Mouse (Mus musculus) urinary bladder, postnatal 10 days (tissue): ENCODE measurements around the gene Znrf1.
"Not testable (repeated sequence)": the region's sequence is repeated elsewhere in the genome, so short reads cannot be mapped to it uniquely, and the experiment has no call there.

Experiments used
- DNase-seq: peaks from one replicate; pipeline ENCODE4 v3.0.0; 2022; ENCODE audit warnings: low spot score

Znrf1 gene

DNA sequence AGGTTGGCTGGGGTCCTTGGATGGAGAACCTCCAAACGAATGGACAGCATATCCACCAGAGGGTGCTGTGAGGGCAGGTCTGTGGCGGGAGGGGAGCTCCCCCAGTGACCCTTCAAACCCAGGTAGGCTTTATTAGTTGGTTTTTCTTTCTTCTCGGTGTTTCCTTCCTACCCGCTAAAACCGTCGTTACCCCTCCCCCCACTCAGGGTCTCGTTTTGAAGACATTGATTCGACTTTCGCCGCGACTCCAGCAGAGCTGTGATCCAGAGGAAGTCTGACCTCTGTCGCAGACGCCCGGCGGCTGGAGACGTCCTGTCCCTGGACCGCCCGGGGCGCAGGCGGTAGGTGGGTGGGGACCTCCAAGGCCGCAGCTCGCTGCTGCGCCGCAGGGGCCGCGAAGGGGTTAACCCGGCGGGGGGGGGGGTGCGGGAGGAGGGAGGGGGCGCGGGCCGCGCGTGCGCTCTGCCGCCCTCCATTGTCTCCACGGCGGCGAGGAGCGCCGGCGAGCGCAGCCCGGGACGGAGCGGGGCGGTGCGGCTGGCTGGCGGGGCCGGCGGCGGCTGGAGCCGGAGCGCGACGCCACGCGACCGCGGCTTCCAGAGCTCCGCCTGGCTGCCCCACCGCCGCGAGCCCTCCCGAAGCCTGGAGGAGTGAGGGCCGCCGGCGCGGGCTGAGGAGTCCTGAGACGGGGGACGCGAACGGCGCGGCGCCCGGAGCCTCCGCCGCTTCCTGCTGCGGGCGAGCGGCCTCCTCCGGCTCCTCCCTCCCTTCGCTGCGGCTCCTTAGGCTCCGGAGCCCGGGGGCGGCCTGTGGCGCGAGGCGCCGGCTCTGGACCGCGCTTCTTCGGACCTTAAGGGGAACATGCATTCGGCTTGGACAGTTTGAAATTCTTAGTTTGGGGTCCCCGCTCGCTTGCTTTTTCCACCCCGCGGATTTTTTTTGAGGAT, at the start of gene Znrf1:
Znrf1 (plus strand) TSS at position 67 of the 947 bp plus-strand sequence.
- DNase-seq = peak; percentile 23

DNA sequence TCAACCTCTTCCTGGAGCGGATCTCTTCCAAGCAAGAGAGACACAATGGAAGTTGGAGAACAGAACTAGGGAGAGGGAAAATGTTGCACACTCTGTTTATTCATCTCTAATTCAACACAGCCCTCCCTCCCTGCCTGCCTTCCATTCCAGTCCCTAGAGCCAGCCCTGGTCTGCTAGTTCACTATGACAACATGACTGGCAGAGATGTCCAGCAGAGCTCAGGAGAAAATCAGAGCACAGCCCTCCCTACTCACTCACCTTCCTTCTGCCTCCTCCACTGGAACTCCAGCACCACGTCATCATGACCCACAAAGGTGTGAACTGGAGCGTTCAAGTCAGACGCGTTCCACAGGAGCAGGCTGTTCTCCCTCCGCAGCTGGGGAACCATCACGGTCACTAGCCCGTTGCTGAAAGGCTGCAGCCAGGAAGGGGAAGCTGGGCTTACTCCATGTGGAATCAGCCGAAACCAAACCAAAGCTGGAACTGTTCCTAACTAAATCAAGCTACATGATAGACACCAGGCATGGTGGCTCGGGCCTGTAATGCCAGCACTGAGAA, 45.8 kb upstream of the Znrf1 start:
- no peak for DNase-seq

DNA sequence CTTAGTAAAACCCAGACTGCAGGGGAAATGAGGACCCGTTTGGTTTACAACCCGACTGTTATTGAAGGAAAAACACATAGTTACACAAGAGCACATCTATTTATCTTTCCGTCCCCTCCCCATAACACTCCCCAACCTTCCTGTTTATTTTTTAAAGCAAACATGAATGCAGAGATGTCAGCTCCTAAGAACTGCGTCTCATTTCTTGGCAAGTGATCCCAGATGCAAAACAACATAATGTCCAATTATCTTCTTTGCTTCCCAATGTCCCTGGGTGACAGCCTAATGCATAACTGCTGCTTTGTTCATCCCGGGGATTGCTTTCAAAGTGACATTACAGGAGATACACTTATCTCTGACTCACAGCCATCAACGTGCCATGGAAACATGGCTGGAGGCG, 44.7 kb upstream of the Znrf1 start:
- no peak for DNase-seq

DNA sequence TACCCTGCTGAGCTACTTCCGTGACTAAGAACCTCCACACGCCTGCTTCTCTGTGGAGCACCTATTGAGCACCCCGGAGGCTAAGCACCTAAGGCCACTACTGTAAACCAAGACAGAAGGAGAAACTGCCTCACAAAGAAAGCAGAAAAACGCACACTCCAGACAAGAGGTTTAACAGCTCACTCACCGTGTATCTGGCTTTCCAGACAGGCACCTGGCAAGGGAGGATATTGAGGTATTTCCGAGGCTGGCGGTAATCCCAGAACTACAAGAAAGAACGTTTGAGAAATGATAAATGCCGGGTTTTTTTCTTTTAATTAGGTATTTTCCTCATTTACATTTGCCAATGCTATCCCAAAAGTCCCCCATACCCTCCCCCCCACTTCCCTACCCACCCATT, 43.4 kb upstream of the Znrf1 start:
- no peak for DNase-seq

DNA sequence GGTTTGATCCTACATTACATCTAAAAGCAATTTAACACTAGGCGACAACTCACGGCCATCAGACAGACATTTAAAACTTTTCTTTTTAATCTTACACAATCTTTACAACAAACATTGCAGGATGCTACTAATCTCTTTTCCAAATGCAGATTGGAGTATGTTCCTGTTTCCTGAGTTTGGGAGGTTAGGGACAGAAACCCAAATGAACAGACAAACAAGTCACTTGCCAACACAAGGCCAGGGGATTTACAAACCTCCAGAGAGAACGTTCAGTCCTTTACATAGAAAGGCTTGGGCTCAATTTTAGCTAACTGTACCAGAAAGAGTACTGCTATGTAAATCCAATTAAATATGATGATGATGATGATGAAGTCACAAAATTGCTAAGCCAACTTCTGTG, 42.7 kb upstream of the Znrf1 start:
- DNase-seq = no peak

DNA sequence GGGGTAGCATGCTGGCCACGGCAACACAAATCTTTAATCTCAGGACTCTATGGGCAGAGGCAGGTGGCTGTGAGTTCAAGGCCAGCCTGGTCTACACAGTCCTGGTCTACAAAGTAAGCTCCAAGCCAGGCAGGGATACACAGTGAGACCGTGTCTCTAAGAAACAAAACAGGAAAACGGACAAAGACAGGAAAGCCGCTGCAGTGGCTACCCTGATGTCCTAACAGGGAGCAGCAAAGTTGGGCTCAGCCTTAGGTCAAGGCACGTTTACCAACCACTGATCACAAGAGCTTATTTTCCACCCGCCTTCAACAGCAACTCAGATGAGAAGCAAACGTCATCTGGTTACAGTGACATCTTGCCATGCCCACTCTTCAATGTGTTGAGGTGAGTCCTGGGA, 39.6 kb upstream of the Znrf1 start:
- DNase-seq = no peak

DNA sequence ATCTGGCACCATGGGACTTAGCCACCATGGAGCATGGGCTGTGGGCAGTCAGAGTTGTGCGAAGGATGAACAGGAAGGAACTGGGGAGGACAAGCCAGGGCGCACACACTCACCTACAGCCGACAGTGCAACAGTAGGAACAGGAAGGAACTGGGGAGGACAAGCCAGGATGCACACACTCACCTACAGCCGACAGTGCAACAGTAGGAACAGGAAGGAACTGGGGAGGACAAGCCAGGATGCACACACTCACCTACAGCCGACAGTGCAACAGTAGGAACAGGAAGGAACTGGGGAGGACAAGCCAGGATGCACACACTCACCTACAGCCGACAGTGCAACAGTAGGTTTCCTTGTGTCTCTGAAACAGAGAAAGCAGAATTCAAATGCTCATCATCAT, 37.6 kb upstream of the Znrf1 start:
- DNase-seq = not testable (repeated sequence)

DNA sequence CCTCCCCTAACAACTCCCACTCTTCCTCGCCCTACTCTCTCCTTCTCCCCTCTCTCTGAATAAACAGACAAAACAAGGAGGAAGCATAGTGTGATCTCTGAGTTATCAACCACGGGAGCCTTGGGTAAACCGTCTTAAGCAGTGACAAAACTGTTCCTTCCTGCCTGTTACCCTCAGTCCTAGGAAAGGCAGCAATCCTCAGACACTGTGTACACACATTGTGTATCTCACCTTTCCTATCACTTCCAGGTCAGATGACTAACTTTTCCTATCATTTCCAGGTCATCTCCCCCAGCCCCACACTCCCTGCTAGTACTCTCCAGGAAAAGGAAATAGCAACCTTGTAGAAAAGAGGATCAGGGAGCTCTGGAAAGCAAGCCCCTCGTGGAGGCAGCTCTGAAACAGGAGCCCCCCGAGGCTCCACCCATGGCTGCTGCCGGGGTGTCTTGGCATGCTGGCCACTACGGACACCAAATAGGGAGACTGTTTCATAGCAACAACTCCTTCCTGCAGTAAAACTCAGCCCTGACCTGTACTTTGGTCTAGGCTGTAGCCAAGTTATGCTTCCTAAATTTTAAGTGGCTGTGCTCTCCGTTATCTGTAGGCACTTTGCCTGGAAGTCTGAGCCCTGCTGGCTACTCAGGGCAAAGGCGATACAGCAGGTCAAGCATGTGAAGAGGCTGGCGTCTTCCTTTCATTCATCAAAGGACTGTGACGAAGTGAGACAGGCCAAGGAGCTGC, 34.0 kb upstream of the Znrf1 start:
- DNase-seq = no peak

DNA sequence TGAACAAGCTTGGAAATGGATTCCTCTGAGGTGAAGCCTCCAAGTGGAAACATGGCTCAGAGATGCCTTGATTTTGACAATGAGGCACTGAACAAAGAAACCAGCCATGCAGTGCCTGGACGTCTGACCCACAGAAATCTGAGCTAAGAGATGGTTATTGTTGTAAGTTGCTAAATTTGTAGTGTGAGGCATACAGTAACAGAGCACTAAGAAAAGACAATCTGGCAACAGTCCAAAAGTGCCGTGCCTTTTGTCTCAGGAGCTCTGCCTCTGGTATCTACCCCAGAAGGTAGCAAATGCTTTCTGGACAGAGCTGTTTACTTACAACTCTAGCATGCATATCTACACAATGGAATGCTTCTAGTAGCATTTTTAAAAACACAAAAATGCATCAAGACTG, 27.3 kb upstream of the Znrf1 start:
- DNase-seq = no peak

DNA sequence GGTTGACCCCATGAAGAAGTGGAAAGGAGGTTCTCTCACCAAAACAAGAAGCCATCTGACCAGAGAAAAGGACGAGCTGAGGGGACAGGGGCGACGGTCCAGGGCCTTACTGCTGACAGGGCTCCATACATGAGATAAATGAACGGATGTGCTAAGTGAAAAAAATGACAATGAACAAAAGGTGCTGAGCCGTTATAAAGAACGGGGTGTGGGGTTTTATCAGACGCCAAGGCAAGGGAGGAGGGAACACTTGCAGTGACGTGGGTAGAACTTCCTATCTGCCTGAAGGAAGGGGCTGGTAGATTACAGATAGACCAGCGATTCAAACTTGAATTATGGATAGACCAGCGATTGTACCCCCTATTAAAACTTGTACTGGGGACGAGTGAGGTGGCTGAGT, 26.6 kb upstream of the Znrf1 start:
- no peak for DNase-seq

DNA sequence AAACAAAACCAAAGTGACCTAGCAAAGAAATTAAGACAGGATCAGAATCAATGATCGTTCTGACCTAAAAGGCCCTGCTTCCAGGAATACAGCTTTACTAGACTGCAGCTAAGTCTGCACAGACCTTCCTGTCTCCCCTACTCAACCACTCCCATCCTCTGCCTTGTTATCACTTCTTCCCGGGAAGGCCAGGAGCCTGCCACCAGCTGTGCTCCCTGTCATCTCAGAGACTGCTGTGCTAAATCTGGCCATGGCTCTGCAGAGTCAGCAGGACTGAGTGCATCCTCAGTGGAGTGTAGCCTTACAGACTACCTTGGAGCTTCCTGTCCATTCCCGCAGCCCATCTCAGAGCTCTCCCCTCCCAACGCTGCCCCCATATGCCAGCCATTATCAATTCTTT, 25.5 kb upstream of the Znrf1 start:
- no peak for DNase-seq

DNA sequence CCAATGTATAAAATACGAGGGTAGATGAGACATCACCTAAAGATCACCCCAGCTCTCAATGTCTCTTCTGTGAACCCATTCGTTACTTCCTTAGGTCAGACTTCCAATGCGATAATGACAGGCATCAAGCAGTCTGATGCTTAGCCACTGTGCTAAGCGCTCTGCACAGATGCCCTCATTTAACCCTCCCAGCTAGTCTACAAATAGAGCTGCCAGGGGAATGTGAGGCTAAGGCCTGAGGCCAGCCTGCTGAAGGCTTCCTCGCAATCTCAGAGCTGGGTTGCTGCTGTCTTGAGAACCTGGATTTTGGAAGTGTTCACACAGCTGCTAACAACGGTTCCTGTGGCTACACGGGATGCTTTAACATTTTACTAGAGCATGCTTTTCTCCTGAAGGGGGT, 23.0 kb upstream of the Znrf1 start:
- no peak for DNase-seq

DNA sequence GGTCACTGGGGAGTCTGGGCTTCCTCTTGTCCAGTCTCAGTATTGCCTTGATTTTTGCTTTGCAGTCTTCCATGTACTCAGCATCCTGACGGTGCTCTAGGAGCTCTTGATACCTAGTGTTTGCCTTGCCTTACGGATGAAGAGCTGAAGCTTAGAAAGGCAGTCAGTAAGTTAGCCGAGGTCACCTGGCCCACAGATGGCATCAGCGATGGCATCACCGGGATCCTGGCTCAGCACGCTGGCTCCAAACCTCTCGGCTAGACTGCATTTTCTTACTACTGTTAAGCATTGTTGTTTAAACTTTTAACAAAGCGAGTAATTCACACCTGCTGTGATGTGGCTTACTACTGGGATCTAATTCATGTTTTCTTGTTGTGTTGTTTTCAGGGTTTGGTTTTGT, 22.5 kb upstream of the Znrf1 start:
- no peak for DNase-seq

DNA sequence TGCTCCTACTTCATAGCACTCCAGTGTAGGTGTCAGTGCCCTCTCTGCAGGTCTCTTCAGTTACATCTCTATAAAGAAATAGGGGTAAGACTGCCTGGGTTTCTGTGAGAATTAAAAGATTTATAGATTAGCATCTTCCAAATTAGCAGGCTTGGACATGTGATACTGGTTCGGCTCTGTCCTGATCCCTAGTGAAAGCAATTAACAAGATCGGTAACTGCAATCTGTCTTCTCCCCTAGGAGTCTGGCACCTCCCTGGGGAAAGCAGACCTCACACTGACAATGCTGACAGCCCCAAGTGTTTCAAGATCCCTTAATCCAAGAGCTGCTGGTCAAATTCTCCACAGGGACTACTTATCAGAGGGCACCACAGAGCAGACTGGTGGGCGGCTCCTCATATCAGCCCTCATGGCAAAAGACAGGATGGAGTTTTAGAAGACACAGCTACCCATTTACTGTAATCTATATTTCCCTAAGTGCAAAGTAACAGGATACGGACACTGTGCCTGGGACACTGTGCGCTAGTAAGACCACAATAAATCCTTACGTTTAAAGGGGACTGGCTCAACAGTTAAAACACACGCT, 19.4 kb upstream of the Znrf1 start:
- no peak for DNase-seq

DNA sequence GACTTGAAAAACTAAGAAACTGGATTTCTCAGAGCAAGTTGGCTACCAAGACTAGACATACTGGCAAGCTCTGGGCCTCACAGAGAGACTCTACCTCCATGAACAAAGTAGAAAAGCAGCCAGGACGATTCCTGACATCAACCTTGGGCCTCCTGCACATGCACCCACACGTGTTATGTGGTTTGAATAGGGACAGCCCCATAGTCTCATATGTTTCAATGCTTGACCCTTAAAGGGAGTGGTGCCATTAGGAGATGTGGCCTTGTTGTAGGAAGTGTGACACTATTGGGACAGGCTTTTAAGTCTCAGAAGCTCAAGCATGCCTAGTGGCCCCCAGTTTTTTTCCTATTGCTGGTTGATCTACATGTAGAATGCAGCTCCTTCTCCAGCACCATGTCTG, 18.4 kb upstream of the Znrf1 start:
- DNase-seq = no peak

DNA sequence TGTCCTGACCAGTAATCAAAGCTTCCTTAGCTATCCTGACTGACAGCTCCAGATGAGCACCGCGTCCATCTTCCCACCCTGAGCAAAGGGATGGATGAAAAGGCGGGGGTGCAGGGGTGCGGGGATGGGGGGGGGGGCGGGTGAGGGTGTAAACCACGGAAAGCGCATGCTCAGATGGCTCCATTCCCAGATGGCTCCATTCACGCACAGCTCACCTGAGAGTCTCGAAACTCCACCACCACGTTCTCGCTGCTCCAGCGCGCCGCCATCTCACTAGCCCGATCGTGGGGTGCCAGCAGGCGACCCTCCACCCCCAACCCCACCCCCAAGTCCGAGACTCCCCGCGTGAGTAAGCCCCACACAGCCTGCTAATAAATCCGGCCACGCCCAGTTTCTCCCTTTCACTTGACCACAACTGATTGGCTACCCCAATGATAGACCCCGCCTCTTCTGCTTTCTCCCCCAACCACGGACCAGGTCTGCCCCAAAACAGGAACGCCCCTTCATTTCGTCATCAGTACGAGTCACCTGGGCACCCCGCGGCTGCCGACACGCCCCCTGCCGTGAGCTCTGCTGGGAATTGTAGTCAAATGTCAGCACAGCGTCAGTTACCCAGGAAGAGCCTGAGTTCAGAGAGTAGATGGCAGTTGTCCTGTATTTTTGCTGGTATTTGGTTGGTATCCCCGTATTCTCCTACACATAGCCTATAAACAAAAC, 14.0 kb upstream of the Znrf1 start, which contains the start of gene Wdr59:
Wdr59 (minus strand) TSS at position 380 of the 717 bp plus-strand sequence.
- DNase-seq = peak; percentile 92

DNA sequence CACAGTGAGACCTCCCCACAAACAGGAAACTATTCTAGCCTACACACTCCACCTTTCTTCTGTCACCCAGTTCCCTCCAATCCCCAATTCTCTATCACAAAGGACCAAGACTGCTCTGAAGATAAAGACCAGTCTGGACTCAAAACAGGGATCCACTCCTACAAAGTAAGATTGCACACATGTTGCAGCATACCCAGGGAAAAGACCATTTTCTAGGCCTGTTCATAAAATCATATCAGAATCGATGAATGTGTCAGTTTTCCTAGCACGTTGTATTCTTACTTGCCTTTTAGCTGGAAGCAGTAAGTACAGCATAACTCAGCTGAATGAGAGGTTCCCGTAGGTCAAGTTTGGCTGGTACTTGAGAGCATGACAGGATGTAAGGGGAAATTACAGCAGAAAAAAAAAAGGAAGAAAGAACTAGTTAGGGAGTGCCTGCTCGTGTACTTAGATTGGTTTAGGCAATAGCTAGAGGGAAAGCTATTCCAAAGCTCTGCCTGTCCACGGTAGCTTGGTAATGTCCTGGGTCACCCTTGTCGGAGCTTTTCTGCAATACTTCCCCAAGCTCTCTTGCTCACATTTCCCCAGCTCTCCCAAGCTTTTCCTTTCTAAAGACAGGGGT, 9.4 kb upstream of the Znrf1 start:
- no peak for DNase-seq

DNA sequence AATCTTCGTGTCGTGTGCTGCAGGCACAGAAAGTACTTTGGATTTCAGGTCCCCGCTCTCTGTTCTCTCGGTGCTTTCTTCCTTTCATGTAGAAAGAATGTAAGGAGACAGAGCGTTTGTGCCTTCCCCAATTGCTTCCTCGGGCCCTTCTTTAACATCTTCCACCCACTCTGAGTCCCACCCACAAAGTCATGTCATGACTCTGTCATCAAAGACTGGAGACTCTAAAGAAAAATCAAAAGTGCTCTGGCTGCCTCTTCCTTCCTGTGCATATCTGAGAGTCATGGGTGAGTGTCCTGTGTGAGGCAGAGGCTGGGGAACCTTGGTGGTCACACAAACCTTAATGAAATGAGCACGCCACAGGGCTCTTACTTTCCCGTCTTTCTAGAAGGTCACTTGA, 8.7 kb upstream of the Znrf1 start:
- no peak for DNase-seq

DNA sequence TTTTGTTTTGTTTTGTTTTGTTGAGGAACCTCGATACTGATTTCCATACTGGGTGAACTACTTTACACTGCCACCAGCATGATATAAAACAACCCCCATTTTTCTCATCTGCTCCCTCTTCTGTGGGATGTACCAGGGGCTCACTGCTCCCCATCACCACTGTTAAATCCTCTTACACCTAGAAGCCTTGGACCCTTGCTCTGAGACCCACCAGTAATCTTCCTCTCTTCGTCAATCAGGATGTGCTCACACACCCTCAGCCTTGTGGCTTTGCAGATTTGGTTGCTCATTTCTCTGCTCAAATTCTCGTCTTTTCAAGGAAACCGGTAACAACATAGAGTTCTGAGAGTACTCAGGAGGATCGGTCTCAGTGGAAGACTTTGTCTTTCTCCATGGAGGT, 7.8 kb upstream of the Znrf1 start:
- no peak for DNase-seq

DNA sequence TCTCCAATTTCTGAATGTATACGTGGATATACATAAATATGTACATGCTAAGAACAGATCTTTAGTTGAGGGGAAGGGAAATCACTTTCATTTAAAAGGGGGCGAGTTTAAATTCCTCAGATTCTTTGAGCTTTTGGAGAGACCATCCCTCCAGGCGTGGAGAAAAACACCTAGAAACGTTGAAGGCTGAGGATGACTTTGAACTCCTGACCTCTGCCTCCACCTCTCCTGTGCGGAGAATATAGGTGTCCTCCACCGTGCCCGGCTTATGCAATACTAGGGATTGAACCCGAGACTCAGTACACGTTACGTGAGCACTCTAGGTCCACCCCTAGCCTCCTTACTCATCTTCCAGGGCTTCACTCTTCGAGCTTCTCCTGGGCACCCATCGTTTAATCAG, 4.7 kb upstream of the Znrf1 start:
- DNase-seq = no peak

DNA sequence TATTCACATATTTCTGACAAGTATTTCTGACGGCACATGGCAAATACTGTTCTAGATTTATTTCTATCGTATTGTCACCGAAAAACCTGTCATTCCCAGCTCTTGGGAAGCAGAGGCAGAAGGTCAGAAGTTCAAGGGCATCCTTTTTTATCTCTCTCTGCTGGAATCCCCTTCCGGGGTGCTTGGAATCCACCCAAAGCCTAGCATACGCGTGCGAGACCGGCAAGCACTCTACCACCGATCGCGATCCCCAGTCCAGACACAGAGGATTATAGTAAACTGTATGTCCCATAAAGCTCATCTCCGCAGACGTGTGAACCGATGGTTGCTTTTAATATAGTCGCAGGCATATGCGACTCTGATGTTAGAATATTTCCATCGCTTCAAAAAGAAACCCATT, 4.3 kb upstream of the Znrf1 start:
- no peak for DNase-seq

DNA sequence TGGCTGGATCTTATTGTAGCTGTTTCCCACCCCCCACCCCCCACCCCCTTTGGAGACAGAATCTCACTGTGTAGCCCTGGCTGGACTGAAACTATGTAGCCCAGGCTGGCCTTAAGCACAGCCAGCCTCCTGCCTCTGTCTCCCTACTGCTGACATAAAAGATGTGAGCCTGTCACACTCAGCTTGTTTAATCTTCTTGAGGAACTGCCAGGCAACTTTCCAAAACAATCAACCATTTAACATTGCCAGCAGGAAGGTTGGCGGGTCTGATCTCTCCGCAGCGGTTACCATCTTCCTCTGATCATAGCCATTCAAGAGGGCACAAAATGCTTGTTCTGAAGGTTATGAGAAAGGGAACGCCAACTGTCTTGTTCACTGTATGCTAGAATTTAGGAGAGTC, 2.4 kb upstream of the Znrf1 start:
- DNase-seq = no peak
